Mouse (Mus musculus): ENCODE results near the gene Nexn. TPM values are rescaled to one million over a fixed set of nuclear protein-coding genes. Genes with fewer than 3 reads are reported as not detected.

Nexn gene
- polyA plus RNA-seq, 1 experiment from 2014 or later: 13.1 TPM

- Histone ChIP-seq H3K4me2 (replicated peaks) (no peak overlapping the region), H3K9ac (no peak overlapping the region), H3K27ac (no peak overlapping the region), H3K4me1 (peaks cover 7% of the 10 kb centered on the region; the same call in 1 of the 2 replicates), H3K9me3 (no peaks in the 10 kb centered on the region), H3K36me3 (peaks cover 7% of the 10 kb centered on the region), H3K27me3 (no peaks in the 10 kb centered on the region), H3K4me3 (no peak overlapping the region)
- ATAC-seq (ENCODE audit: insufficient number of reproducible peaks, insufficient read depth, low FRiP score, low TSS enrichment): no peak
- over 99% methylated on average over 3 of the region's 3 CpGs for WGBS
Measured at GRCm38 (mm10) chr3:152276935-152277334, 10.8 kb upstream of the Nexn start.

- WGBS: 78% methylated on average over 8 of the region's 8 CpGs
- no peak for ATAC-seq (ENCODE audit: insufficient number of reproducible peaks, insufficient read depth, low FRiP score, low TSS enrichment)
- Histone ChIP-seq H3K27me3 (no peaks in the 10 kb centered on the region), H3K4me1 (peaks cover 7% of the 10 kb centered on the region; the same call in 1 of the 2 replicates), H3K36me3 (peaks cover 7% of the 10 kb centered on the region), H3K27ac (no peak overlapping the region), H3K4me3 (no peak overlapping the region), H3K4me2 (replicated peaks) (no peak overlapping the region), H3K9ac (no peak overlapping the region), H3K9me3 (no peaks in the 10 kb centered on the region)
Measured at GRCm38 (mm10) chr3:152275008-152275407, 8.9 kb upstream of the Nexn start.

- ATAC-seq (ENCODE audit: insufficient number of reproducible peaks, insufficient read depth, low FRiP score, low TSS enrichment): no peak
- H3K27ac ChIP-seq: no peak overlapping the region
- H3K36me3 ChIP-seq: peaks cover 7% of the 10 kb centered on the region
- H3K27me3 ChIP-seq: no peaks in the 10 kb centered on the region
- H3K4me1 ChIP-seq: peaks cover 3% of the 10 kb centered on the region; the same call in 1 of the 2 replicates
- no peak overlapping the region for H3K9ac ChIP-seq
- H3K9me3 ChIP-seq: no peaks in the 10 kb centered on the region
- no peak overlapping the region for H3K4me3 ChIP-seq
- 88% methylated on average over 20 of the region's 20 CpGs for WGBS
- no peak overlapping the region for H3K4me2 ChIP-seq (replicated peaks)
Measured at GRCm38 (mm10) chr3:152272974-152273685, 7.0 kb upstream of the Nexn start.

- Histone ChIP-seq H3K4me3 (no peak overlapping the region), H3K4me2 (replicated peaks) (no peak overlapping the region), H3K27me3 (no peaks in the 10 kb centered on the region), H3K4me1 (no peaks in the 10 kb centered on the region), H3K9me3 (no peaks in the 10 kb centered on the region), H3K27ac (no peak overlapping the region), H3K9ac (no peak overlapping the region), H3K36me3 (peaks cover 7% of the 10 kb centered on the region)
- 90% methylated on average over 6 of the region's 6 CpGs for WGBS
- no peak for ATAC-seq (ENCODE audit: insufficient number of reproducible peaks, insufficient read depth, low FRiP score, low TSS enrichment)
Measured at GRCm38 (mm10) chr3:152271876-152272275, 5.7 kb upstream of the Nexn start.

- Histone ChIP-seq H3K9ac (no peak overlapping the region), H3K9me3 (no peaks in the 10 kb centered on the region), H3K36me3 (0 out of 2 replicates have a peak, but pooled peaks cover 2% of the 10 kb centered on the region), H3K27ac (no peak overlapping the region), H3K27me3 (0 out of 2 replicates have a peak, but pooled peaks cover 6% of the 10 kb centered on the region), H3K4me1 (peaks cover 6% of the 10 kb centered on the region; the same call in 1 of the 2 replicates), H3K4me3 (no peak overlapping the region), H3K4me2 (replicated peaks) (no peak overlapping the region)
- ATAC-seq (ENCODE audit: insufficient number of reproducible peaks, insufficient read depth, low FRiP score, low TSS enrichment): no peak
- 89% methylated on average over 10 of the region's 10 CpGs for WGBS
Measured at GRCm38 (mm10) chr3:152271071-152271710, 5.0 kb upstream of the Nexn start.

GRCm38 (mm10) chr3:152268099-152268498, 1.9 kb upstream of the Nexn start:
- no peaks in the 10 kb centered on the region for H3K9me3 ChIP-seq
- ATAC-seq (ENCODE audit: insufficient number of reproducible peaks, insufficient read depth, low FRiP score, low TSS enrichment): no peak
- H3K4me3 ChIP-seq: no peak overlapping the region
- H3K27ac ChIP-seq: no peak overlapping the region
- H3K4me2 ChIP-seq (replicated peaks): no peak overlapping the region
- no peak overlapping the region for H3K9ac ChIP-seq
- peaks cover 13% of the 10 kb centered on the region; the same call in 1 of the 2 replicates for H3K4me1 ChIP-seq
- no peaks in the 10 kb centered on the region for H3K36me3 ChIP-seq
- H3K27me3 ChIP-seq: peaks cover 18% of the 10 kb centered on the region; the same call in 1 of the 2 replicates
- 90% methylated on average over 14 of the region's 14 CpGs for WGBS

GRCm38 (mm10) chr3:152265351-152266035, 657 bp downstream of the Nexn start:
- H3K9ac ChIP-seq: peak overlapping the region; percentile 75
- under 1% methylated on average over 51 of the region's 63 CpGs for WGBS
- no peaks in the 10 kb centered on the region for H3K36me3 ChIP-seq
- H3K4me2 ChIP-seq (replicated peaks): peak overlapping the region; percentile 97
- H3K27ac ChIP-seq: peak overlapping the region; percentile 47
- peak overlapping the region; percentile 56 for H3K4me3 ChIP-seq
- H3K9me3 ChIP-seq: no peaks in the 10 kb centered on the region
- H3K4me1 ChIP-seq: peaks cover 20% of the 10 kb centered on the region; the same call in 1 of the 2 replicates
- H3K27me3 ChIP-seq: peaks cover 20% of the 10 kb centered on the region; the same call in 1 of the 2 replicates
- ATAC-seq (ENCODE audit: insufficient number of reproducible peaks, insufficient read depth, low FRiP score, low TSS enrichment): peak; percentile 84

GRCm38 (mm10) chr3:152264830-152265229, 1.3 kb downstream of the Nexn start:
- peak overlapping the region; percentile 75; the same call in 1 of the 2 replicates for H3K9ac ChIP-seq
- H3K4me3 ChIP-seq: peak overlapping the region; percentile 56
- peak overlapping the region; percentile 97 for H3K4me2 ChIP-seq (replicated peaks)
- no peak overlapping the region for H3K27ac ChIP-seq
- H3K27me3 ChIP-seq: peaks cover 20% of the 10 kb centered on the region; the same call in 1 of the 2 replicates
- 46% methylated on average over 12 of the region's 12 CpGs for WGBS
- H3K4me1 ChIP-seq: peaks cover 20% of the 10 kb centered on the region; the same call in 1 of the 2 replicates
- no peaks in the 10 kb centered on the region for H3K9me3 ChIP-seq
- no peaks in the 10 kb centered on the region for H3K36me3 ChIP-seq
- ATAC-seq (ENCODE audit: insufficient number of reproducible peaks, insufficient read depth, low FRiP score, low TSS enrichment): no peak

GRCm38 (mm10) chr3:152264374-152264773, 1.8 kb downstream of the Nexn start:
- peaks cover 20% of the 10 kb centered on the region; the same call in 1 of the 2 replicates for H3K27me3 ChIP-seq

GRCm38 (mm10) chr3:152261948-152262347, 4.2 kb downstream of the Nexn start:
- Histone ChIP-seq H3K9me3 (no peaks in the 10 kb centered on the region), H3K36me3 (no peaks in the 10 kb centered on the region), H3K4me3 (no peak overlapping the region), H3K9ac (no peak overlapping the region), H3K4me2 (replicated peaks) (0 out of 2 replicates have a peak overlapping the region, but pooled peaks have one; percentile 4), H3K27ac (no peak overlapping the region), H3K27me3 (peaks cover 20% of the 10 kb centered on the region; the same call in 1 of the 2 replicates), H3K4me1 (peaks cover 20% of the 10 kb centered on the region; the same call in 1 of the 2 replicates)
- 13% methylated on average over 8 of the region's 8 CpGs for WGBS
- ATAC-seq (ENCODE audit: insufficient number of reproducible peaks, insufficient read depth, low FRiP score, low TSS enrichment): no peak

More at GRCm38 (mm10) chr3:152264374-152264773, 1.8 kb downstream of the Nexn start:
- no peaks in the 10 kb centered on the region for H3K9me3 ChIP-seq
- H3K4me1 ChIP-seq: peaks cover 20% of the 10 kb centered on the region; the same call in 1 of the 2 replicates
- WGBS: 49% methylated on average over 10 of the region's 10 CpGs
- no peak overlapping the region for H3K9ac ChIP-seq
- ATAC-seq (ENCODE audit: insufficient number of reproducible peaks, insufficient read depth, low FRiP score, low TSS enrichment): no peak
- no peak overlapping the region for H3K4me2 ChIP-seq (replicated peaks)
- H3K4me3 ChIP-seq: no peak overlapping the region
- H3K27ac ChIP-seq: no peak overlapping the region
- H3K36me3 ChIP-seq: no peaks in the 10 kb centered on the region

GRCm38 (mm10) chr3:152261436-152261835, 4.7 kb downstream of the Nexn start:
- Histone ChIP-seq H3K4me3 (no peak overlapping the region), H3K9me3 (no peaks in the 10 kb centered on the region), H3K4me2 (replicated peaks) (no peak overlapping the region), H3K27me3 (peaks cover 16% of the 10 kb centered on the region; the same call in 1 of the 2 replicates), H3K4me1 (peaks cover 17% of the 10 kb centered on the region; the same call in 1 of the 2 replicates), H3K27ac (no peak overlapping the region), H3K9ac (no peak overlapping the region), H3K36me3 (no peaks in the 10 kb centered on the region)
- no peak for ATAC-seq (ENCODE audit: insufficient number of reproducible peaks, insufficient read depth, low FRiP score, low TSS enrichment)
- 47% methylated on average over 8 of the region's 8 CpGs for WGBS

All from embryonic facial prominence, embryonic 12.5 days (tissue).